Mouse (Mus musculus): ENCODE results near the gene Slc17a8.
"Not testable (repeated sequence)": the region's sequence is repeated elsewhere in the genome, so short reads cannot be mapped to it uniquely, and the experiment has no call there.

Slc17a8 gene

DNA sequence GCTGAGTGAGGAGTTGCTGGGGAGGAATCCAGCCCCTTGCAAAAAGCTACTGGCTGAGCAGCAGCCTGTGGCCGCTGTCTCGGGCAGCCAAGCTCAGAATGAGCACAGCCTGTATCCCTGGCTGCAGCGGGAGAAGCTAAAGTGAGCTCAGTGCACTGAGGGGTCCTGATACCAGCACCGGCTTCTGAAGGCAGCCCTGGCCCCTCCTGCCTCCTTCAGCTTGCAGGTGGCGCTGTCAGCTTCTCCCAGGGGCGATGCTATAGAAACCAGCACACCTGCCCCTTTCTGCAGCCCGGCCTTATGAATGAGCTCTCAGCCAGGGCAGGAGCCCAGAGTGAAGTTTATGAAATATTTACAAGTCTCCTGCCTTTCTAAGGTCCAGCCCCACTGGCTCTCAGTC is at the start of gene Slc17a8:
Gene Slc17a8 (minus strand): TSS at position 125 of the 400 bp plus-strand sequence.
- in situ Hi-C loops (cut with MboI, MseI) = no loop called here

DNA sequence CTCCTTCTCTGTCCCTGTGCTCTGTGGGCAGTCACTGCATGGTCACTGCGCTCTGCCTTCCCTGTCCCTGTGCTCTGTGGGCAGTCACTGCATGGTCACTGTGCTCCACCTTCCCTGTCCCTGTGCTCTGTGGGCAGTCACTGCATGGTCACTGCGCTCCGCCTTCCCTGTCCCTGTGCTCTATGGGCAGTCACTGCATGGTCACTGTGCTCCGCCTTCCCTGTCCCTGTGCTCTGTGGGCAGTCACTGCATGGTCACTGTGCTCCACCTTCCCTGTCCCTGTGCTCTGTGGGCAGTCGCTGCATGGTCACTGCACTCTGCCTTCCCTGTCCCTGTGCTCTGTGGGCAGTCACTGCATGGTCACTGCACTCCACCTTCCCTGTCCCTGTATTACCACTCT is 49.3 kb upstream of the Slc17a8 start:
- in situ Hi-C loops (cut with MboI, MseI) = not testable (repeated sequence)

DNA sequence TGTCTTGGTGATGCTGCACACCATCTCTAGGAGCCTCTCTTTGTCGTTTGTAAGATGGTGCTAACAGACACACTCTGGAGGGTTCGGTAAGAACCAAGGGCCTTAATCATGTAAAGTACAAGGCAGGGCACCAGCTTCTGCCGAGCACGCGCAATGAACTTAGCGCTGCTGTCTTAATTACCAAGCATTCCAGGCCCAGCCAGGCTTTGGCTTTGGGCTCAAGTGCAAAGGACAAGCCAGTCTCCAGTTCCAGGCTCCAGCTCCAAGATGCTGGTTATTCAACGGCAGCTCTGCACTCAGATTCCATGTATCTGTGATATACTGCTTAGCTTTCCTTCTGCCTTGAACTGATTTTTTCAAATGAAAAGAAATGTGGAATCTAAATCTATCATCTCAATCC is 46.5 kb upstream of the Slc17a8 start:
- in situ Hi-C loops (cut with MboI, MseI) = no loop called here

DNA sequence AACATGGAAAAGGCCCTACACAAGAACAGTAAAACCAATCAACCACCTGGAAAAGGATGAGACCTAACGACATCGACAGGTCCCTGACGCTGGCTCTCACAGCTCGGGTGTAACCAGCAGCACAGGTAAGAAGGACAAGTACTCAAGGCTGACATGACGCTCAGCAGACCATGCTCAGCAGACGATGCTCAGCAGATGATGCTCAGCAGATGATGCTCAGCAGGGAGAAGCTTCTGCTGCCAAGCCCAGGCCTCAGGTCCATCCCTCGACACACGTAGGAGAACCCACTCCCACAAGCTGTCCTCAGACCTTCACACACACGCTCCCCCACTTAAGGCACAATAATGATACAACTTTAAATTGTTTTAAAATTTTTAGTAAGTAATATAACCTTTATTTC is 44.6 kb upstream of the Slc17a8 start:
- in situ Hi-C loops (cut with MboI, MseI) = no loop called here

DNA sequence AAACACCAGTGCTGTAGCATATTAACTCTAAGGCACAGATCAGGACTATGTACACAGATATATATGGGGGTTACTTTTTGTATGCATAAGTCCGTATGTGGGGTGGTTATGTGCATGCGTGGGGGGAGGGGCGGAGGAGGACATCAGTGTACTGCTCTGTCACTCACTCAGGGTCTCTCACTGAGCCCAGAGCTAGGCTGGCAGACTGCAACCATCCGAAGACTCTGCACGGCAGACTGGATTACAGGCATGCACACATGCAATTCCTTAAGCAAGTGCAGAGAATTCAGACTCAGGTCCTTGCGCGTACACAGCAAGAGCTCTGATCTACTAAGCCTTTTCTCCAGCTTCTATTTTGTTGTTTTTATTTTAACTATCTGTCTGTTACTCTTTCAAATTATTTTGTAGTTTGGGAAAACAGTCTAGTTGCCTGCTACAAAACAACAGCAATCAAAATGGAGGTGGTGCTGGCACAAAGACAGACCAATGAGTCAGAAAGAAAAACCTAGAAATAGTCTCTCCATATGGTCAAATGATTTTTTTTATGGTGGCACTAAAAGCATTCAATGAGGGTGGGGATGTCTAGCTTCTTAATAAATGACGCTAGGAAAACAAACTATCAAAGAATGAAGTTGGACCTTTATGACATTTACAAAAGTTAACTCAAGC is 44.1 kb upstream of the Slc17a8 start:
- in situ Hi-C loops (cut with MboI, MseI) = no loop called here

DNA sequence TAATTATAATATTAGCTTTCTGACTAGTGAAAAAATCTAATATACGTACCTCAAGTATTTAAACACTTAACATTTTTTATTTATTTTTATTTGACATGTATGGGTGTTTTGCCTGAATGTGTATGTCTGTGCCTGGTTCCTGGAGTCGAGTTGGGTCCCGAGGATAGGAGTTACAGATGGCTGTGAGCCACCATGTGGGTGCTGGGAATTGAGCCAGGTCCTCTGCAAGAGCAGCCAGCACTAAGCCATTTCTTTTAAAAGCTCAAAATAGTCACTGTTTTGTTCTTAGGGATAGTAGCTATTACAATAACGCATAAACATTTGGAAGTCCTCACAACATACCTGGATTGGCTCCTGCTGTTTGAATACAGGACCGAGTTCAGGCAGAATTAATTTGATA is 35.3 kb upstream of the Slc17a8 start:
- in situ Hi-C loops (cut with MboI, MseI) = no loop called here

DNA sequence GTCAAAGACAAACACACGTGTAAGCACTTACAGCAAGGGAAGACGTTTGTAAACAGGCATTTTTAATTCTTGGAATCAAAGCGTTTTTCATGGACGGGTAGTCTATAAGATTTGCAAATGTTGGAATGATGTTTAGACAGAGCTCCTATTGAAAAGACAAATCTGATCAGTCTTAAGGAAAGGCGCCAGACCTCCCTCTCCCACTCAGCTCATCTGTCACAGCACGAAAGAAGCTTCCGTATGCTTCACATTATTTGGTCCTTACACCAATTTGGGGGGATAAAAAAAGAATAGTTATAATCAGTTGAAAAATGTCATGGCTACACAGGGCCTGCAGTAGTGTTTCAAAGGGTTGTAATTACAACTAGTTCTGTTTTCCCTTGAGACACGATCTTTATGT is 31.9 kb upstream of the Slc17a8 start:
- in situ Hi-C loops (cut with MboI, MseI) = no loop called here

DNA sequence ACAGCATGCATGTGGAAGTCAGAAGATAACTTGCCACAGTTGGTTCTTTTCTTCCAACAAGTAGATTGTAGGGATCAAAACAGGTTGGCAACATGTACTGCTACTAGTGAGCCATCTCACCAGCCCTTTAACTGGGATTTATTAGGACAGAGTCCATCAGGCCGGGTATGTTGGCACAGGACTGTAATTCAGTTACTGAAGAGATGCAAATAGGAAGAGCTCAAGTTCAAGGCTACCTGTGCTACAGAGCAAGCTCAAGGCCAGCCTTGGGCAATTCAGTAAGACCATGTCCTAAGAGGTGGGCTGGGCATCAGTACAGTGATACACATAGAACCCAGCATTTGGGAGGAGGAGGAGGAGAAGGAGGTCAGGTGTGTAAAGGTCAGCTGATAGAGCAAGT is 30.6 kb upstream of the Slc17a8 start:
- in situ Hi-C loops (cut with MboI, MseI) = no loop called here

DNA sequence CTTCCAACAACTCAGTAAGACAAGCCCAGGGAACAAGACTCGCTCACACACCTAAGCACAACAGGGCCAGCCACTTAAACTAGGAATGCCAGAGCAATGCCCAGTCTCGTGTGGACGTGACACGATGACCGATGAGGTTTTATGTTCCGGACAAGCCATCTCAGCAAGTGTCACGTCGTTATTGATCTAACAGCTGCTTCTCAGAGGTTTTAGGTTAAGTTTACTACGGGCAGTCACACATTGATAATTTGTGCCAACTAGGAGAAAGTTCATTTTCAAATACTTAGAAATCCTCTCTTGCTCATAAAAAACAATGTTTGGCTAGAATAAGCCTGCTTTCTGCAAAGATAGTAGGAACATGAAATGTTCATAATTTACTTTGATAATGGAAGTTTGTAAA is 25.9 kb upstream of the Slc17a8 start:
- in situ Hi-C loops (cut with MboI, MseI) = no loop called here

DNA sequence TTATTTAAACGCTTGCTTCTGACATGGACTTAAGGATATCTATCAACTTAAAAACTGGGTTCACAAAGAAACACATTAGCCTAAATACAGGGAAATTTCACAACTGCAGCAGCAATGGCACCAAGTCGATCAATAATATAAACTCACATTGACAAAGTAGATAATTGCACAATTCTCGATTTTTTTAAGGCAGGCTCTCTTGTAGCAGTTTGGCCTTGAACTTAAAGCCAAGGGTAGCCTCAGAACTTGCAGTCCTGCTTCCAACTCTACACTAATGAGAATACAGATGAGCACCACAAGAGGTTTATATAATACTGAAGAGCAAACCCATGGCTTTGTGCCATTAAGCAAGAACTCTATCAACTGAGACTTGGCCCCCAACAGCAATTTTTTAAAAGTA is 15.9 kb upstream of the Slc17a8 start:
- in situ Hi-C loops (cut with MboI, MseI) = no loop called here

DNA sequence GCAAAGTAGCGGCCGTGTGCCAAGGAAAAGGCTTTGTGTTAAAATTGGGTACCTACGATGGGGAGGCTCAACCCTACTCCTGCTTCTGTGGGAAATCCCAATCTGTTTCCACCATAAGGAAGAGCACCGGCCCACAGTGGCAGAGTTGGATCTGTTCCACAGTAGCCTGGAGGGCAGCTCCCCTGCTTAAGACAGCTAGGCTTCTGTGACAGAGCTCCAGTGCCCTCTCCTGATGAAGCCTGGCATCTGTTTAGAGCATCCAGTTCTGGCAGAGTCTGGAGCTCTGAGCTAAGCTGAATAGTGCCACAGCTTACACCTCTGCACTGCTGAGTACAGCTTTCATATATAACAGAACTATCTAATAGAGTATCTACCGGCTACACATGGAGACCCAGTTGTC is 14.0 kb upstream of the Slc17a8 start:
- in situ Hi-C loops (cut with MboI, MseI) = no loop called here

DNA sequence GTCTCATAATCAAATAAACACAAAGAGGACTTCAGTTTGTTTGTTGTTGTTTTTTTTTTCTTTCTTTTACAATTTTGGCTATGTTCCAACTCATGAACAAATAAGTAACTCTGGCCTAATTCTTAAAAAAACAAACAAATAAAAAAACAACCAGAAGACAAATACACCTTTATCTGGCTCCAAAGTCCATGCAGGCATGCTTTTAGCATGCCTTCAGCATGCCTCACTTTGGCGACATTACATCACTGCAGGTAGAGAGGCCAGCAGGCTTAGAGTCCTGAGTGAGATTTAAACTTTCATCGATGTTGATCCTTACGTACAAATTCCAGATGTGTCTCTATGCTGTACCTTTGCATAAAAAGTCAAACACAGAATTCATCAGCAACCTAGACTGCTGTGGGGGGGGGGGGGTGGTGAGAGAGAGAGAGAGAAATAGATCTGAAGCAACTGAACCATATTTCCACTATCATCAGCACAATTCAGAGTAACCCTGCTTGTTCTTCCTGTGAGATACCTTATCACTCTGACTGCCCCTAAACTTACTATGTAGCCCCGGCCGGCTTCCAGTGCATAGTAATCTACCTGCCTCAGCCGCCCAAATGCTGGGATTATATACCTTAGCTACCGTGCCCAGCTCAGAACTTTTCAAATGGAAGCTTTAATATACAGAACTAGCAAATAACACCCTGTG is 12.8 kb upstream of the Slc17a8 start:
- in situ Hi-C loops (cut with MboI, MseI) = no loop called here

DNA sequence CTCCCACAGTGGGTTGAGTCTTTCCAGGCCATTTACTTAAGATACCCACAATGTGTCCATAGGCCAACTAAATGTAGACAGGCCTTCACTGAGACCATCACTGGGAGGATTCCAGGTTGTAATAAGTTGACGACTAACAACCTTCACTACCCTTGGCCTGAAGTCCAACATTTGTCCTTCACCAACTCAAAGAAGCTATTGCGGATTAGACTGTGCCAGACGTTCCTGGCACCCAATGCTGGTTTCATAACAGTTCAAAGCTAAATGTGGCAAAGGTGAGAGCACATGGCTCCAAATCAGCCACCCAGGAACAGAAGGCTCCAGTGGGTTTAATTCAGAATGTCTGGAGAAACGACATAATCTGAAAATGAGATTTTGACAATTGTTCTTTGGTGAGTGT is 12.1 kb upstream of the Slc17a8 start:
- in situ Hi-C loops (cut with MboI, MseI) = no loop called here

DNA sequence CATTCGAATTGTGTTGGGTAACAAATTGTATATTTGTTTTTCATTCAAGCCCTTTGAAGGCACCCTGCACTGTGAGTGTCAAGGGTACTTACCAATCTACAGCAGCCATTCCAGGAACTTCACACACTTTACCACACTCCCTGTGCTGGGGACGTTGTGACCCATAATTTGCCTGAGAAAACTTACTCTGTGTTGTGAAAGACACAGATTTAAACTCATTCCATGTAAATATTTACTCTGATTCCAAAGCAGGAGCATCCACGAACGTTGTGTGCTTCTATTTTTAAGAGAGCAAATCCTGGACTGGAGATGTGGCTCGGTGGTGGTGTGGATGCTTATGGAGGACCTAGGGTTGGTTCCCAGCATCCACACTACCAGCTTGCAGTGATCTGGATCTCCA is 10.8 kb upstream of the Slc17a8 start:
- in situ Hi-C loops (cut with MboI, MseI) = no loop called here

DNA sequence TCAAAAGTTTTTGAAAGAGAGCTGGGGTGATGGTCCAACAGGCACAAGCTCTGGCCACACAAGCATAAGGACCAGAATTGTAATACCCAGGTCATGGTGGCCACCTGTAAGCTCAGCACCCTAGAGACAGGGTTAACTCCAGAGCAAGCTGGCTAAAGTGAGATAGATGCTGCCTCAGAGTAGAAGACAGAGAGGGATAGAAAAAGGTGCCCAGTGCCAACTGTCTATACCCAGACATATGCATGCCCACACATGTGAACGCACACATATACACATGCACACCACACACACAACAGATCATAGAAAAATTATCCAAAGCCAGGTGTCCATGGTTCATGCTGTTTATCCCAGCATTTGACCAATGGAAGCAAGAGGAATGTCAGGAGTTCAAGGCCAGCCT is 9.5 kb upstream of the Slc17a8 start:
- in situ Hi-C loops (cut with MboI, MseI) = no loop called here

DNA sequence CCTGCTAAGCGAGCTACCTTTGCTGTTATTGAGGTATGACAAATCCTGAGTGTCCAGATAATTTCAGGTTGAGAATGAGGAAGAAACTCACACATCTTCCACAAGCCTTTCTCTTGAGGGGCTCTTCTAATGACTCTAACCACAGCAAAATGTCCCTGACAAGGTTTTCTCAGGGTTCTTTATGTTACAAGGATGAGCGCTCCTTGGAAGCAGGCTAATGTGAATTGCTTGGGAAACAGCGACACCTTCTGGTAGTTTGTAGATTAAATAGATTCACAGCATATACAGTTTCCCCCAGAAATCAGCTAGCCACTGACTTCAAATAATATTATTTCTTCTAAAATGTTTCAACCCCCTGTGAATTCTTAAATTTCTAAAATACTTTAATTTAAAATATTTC is 9.0 kb upstream of the Slc17a8 start:
- in situ Hi-C loops (cut with MboI, MseI) = no loop called here

DNA sequence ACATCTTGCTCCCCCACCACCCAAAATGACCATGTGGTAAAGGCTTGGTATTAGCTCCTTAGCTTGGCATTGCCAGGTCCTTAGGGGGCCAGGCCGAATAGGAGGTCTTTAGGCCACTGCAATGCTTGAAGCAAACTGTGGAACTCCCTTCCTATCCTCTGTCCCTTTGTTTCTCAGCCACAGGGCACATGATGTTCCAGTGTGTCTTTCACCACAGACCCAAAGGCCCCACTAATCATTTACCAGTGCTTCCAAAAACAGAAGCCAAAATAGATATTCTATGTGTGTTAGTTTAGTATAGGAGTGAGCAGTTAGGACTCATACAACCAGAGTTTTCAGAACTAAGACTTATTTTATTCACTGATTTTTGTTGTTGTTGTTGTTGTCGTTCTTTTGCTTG is 5.7 kb upstream of the Slc17a8 start:
- in situ Hi-C loops (cut with MboI, MseI) = loop anchor here (5.0 kb wide), 1 partner anchor 164 kb away; no protein-coding TSS in a partner anchor

DNA sequence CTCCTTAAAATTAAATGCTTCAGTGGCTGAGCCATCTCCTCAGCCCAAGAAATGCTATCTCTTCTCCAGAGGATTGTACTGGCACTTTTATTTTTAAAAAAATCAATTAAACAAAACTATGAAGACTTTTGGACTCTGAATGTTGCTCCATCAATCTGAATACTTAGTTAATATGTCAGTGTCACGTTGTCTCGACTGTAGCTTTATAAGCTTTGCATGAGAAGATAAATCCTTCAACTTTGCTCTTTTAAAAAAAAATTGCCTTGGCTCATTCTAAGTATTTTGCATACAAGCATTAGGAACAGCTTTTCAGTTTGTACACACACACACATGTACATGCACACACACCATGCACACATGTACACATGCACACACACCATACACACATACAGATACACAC is 3.1 kb upstream of the Slc17a8 start:
- in situ Hi-C loops (cut with MboI, MseI) = no loop called here

DNA sequence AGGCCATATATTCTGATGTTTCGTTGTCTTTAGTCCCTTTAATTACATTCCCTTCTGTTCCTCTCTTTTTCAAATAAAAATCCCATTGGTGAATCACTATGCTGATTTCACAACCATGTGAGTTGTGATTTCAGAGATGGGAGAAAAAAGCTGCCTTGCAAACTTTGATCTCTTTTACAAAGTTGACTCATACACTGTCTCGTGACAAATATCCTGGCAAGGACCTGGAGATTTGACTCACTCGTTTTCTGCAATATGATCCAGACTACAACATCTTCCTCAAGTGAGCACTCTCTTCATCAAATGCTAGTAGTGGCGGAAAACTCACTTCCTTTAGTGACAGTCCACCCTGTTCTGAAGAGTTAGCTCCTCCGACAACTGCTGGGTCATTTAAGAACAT is 21.7 kb downstream of the Slc17a8 start:
- in situ Hi-C loops (cut with MboI, MseI) = no loop called here

DNA sequence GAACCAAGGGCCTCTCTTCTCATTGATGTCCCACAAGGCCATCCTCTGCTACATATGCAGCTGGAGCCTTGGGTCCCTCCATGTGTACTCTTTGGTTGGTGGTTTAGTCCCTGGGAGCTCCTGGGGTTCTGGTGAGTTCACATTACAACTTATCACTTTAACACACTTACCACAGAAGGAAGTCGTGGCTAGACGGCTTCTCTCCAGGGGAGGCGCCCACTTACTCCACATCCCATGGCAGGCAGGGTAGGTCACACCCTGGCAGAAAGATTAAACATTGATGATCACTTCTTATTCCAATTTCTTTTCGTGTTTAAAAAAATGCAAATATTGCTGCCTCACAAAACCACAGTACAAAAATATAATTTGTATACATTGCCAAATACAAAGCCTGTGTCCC is 23.8 kb downstream of the Slc17a8 start:
- in situ Hi-C loops (cut with MboI, MseI) = no loop called here

DNA sequence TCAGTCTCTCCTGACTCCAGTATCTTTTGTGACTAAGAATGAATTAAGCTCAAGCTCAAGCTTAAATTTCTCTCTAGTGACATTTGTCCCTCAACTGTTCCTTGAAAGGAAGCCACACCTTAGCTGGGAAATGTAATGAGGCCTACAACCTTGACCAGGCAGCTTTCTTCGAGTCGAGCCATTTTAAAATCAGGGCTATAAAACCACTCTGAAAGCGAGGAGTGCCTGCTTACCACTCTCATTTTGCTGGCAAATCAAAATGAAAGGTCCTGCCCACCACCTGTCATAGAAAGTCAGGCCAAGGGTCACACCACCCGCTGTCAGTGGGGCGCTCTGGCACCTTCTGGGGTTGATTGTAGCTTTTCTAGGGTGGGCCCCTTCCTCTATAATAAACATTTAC is 25.1 kb downstream of the Slc17a8 start:
- in situ Hi-C loops (cut with MboI, MseI) = no loop called here

DNA sequence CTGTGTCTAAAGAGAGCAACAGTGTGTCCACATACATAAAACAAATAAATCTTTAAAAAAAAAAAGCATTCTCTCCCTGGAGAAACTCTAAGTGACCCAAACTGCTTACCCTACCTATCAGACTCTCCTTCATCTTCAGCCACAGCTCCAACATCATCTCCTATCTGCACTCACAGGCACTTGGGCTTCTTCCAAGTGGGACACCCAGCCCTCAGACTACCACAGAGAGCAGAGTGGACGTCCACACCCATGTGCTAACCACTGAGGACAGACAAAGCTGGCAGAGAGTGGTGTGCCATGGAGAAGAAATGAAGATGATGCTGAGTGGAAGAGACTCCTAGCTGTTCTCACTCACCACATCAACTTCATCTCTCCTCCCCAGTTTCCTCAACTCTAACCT is 25.5 kb downstream of the Slc17a8 start:
- in situ Hi-C loops (cut with MboI, MseI) = no loop called here

DNA sequence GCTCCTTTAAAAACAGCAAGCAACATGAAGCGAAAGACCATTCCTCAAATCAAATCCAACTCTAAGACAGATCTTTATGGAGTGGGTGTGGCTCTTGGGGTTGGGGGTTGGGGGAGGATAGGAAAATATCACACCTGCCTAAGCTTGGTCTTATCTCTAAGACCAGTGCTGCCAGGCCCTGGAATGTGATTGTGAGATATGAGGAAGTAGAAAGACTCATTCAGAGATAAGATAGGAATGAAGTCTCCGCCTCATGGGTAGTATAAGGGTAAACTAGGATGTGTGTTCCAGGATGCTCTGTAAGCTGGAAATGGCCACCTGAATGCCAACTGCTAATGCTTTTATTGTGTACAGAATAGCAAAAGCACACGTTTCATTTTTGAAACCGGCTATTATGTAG is 26.7 kb downstream of the Slc17a8 start:
- in situ Hi-C loops (cut with MboI, MseI) = no loop called here

DNA sequence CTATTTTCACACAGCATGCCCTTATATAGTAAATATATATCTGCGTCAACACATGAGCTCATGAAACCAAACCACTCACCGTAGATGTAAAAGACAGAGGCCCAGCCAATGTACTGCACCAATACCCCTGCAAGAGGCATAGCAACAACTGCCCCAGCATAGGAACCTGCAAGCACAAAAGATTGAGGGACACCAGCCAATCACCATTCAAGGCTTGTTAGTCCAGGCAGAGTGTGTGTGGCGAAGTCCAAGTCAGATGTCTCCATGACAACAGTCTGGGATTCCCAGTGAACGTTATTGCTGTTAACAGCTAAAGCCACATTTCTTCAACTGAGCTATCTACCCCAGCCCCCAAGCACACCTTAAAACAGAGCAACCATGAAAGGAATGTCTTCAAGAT is 28.3 kb downstream of the Slc17a8 start:
- in situ Hi-C loops (cut with MboI, MseI) = no loop called here
